Mouse (Mus musculus) lung, embryonic 15.5 days (tissue): ENCODE measurements around the gene Lsm4. TPM values are rescaled to one million over a fixed set of nuclear protein-coding genes. Genes with fewer than 3 reads are reported as not detected.

Source experiments
- ATAC-seq: fragments of 200-750 bp; cut with Nextera tagmentation; 2 replicates; pipeline ENCODE4 v1.8.0; 2017; ENCODE audit warnings: moderate number of reproducible peaks, borderline replicate concordance; ENCODE audit not compliant: low FRiP score, low TSS enrichment; ENCODE audit errors: extremely low read depth
- H3K27ac ChIP-seq: fragments of 300-500 bp; sonication (generic); 2 replicates; pipeline ENCODE4 v1.5.1; 2015; ENCODE audit warnings: moderate library complexity, mild to moderate bottlenecking, inconsistent platforms
- H3K27me3 ChIP-seq: fragments of 300-500 bp; sonication (generic); 2 replicates; pipeline ENCODE4 v1.6.1; 2015; ENCODE audit warnings: inconsistent platforms
- H3K36me3 ChIP-seq: fragments of 300-500 bp; sonication (generic); 2 replicates; pipeline ENCODE4 v1.6.1; 2015; ENCODE audit warnings: inconsistent platforms
- H3K4me1 ChIP-seq: fragments of 300-500 bp; sonication (generic); 2 replicates; pipeline ENCODE4 v1.6.1; 2015; ENCODE audit warnings: inconsistent platforms
- H3K4me2 ChIP-seq: fragments of 300-500 bp; sonication (generic); 2 replicates; pipeline ENCODE4 v1.6.1; 2015; ENCODE audit warnings: inconsistent platforms, mild to moderate bottlenecking, moderate library complexity
- H3K4me3 ChIP-seq: fragments of 300-500 bp; sonication (generic); 2 replicates; pipeline ENCODE4 v1.5.1; 2015; ENCODE audit warnings: mild to moderate bottlenecking, inconsistent platforms
- H3K9ac ChIP-seq: fragments of 300-500 bp; sonication (generic); 2 replicates; pipeline ENCODE4 v1.6.1; 2015; ENCODE audit warnings: inconsistent platforms
- H3K9me3 ChIP-seq: fragments of 300-500 bp; sonication (generic); 2 replicates; pipeline ENCODE4 v1.6.1; 2016; ENCODE audit warnings: inconsistent platforms
- WGBS: fragments of 180-500 bp; shearing (Covaris S2); methylation state at CpG from one replicate; pipeline ENCODE4 v1.1.7; 2015; 5-methylcytosine and 5-hydroxymethylcytosine counted together
- polyA plus RNA-seq: library from polyadenylated mRNA; unstranded; fragments of >200 nt; fragmentation: Nextera tagmentation; extraction: Ambion mirVana; gene quantifications from 2 replicates; pipeline ENCODE4 v1.2.1, GENCODE M21; 2015

The Lsm4 gene
- polyA plus RNA-seq, 1 experiment from 2014 or later, result 268 TPM

DNA sequence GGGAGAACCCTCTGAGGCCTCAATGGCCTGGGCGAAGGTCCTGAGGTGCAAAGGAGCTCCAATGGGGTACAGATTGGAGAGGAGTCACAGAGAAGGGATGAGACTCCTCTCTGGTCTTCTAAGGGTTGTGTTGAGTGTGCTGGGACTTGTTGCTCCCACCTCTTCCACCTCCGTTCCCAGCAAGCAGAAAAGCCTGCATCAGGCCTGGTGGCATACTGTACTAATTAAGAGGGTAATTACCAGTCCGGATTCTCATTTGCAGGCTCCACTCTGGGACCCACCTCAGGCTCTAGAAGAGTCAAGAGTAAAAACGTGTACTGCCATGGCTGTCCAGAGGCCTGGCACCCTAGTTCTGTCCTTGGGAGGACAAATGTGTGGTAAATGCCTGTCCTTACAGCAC is 23.9 kb downstream of the Lsm4 start:
- Histone ChIP-seq H3K27me3 (no peaks in the 10 kb centered on the region), H3K4me3 (peak overlapping the region; percentile 18), H3K36me3 (no peaks in the 10 kb centered on the region), H3K27ac (peak overlapping the region; percentile 91), H3K9me3 (no peaks in the 10 kb centered on the region), H3K4me2 (peak overlapping the region; percentile 58), H3K4me1 (peaks cover 55% of the 10 kb centered on the region), H3K9ac (peak overlapping the region; percentile 35; the same call in 1 of the 2 replicates)
- ATAC-seq, result no peak
- 34% methylated on average over 4 of the region's 4 CpGs for WGBS

DNA sequence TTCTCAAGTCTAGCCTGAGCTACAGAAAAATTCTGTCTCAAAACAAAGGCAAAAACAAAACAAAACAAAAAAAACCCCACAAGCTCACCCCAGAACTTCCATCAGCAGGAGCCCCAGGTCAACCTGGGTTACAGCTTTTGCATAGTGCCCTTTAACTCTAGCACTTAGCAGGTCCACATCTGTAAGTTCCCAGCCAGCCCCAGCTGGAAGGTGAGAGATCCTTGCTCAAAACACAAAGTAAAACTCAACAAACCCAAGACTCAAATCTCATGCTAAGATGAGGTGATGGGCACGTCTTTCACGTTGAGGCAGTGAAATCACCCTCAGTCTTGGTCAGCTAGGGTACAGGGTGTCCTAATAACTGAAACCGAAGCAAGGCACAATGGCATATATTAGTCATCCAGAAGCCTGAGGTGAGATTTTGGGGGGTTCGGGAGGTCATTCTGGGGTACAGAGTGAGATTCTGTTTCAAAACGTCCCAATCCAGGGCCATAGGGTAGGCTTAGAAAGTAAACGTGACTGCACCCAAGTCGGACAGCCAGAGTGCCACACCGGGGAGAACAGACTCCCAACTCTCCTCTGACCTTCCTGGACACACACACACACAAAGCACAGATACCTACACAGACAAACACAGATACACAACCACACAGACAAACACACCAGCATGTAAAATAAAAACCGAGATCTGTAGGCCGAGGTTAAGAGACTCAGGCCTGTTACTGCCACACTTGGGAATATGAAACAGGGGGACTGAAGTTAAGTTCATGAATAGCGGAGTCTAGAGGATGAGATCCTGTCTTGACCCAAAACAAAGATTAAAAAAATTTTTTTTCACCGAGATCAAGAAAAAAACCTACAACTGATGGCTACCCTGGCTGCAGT is 24.6 kb downstream of the Lsm4 start:
- peaks cover 51% of the 10 kb centered on the region for H3K4me1 ChIP-seq
- peak overlapping the region; percentile 86 for H3K4me3 ChIP-seq
- no peaks in the 10 kb centered on the region for H3K36me3 ChIP-seq
- no peaks in the 10 kb centered on the region for H3K9me3 ChIP-seq
- peak overlapping the region; percentile 91 for H3K27ac ChIP-seq
- H3K4me2 ChIP-seq, result peak overlapping the region; percentile 70
- no peaks in the 10 kb centered on the region for H3K27me3 ChIP-seq
- H3K9ac ChIP-seq, result peak overlapping the region; percentile 29
- WGBS, result 57% methylated on average over 12 of the region's 12 CpGs
- ATAC-seq, result no peak

DNA sequence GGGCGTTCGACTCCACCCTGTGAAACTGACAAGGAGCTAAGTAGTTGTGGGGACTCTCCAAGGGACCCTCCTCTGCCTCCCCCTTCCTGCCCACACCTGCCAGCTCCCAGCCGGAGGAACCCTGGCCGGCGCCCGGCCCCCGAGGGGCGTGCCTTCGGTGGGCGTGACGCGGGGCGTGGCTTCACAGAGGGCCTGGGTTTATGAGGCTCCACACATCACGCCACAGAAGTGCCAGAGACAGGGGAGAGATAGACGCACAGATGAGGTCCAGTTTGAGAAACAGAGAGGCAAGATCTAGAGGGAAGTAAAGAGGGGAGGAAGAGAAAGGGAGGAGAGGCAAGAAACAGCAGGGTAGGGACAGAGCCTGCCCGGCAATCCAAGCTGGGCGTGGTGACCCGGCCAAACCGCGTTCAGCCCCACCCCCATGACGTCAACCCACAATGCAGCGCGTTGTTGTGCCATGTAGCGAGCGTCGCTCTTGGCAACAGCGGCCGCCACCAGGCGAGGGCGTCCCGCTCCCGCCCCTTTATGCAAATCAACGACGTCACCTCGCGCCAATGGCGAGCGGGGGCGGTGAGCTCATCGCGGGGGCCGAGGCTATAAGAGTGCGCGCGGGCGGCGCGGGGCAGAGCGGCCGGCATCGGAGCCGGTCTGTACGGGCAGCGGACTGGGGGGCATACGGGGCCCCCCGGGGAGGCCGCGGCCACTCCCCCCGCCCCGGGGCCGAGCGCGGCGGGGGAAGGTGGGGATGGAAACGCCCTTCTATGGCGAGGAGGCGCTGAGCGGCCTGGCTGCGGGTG is 25.5 kb downstream of the Lsm4 start, which contains the start of gene Jund:
Gene Jund (plus strand): TSS at position 640 of the 800 bp plus-strand sequence.
- under 1% methylated on average over 66 of the region's 69 CpGs for WGBS
- peak within 1 kb of the TSS; percentile 99 for H3K27ac ChIP-seq
- H3K27me3 ChIP-seq, result no peaks in the 10 kb centered on the region
- H3K4me2 ChIP-seq, result peak within 1 kb of the TSS; percentile 70
- H3K9me3 ChIP-seq, result no peaks in the 10 kb centered on the region
- peak; percentile 89 for ATAC-seq
- no peaks in the 10 kb centered on the region for H3K36me3 ChIP-seq
- H3K9ac ChIP-seq, result peak within 1 kb of the TSS; percentile 98
- peaks cover 49% of the 10 kb centered on the region for H3K4me1 ChIP-seq
- peak within 1 kb of the TSS; percentile 86 for H3K4me3 ChIP-seq

DNA sequence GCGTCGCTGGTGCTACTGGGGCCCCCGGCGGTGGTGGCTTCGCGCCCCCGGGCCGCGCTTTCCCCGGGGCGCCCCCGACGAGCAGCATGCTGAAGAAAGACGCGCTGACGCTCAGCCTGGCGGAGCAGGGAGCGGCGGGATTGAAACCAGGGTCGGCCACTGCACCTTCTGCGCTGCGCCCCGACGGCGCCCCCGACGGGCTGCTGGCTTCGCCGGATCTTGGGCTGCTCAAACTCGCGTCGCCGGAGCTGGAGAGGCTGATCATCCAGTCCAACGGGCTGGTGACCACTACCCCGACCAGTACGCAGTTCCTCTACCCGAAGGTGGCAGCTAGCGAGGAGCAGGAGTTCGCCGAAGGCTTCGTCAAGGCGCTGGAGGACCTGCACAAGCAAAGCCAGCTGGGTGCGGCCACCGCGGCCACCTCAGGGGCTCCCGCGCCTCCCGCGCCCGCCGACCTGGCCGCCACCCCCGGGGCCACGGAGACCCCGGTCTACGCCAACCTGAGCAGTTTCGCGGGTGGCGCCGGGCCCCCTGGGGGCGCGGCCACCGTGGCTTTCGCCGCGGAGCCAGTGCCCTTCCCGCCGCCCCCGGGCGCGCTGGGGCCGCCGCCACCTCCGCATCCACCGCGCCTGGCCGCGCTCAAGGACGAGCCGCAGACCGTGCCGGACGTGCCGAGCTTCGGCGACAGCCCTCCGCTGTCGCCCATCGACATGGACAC is 26.2 kb downstream of the Lsm4 start:
- H3K27me3 ChIP-seq, result no peaks in the 10 kb centered on the region
- H3K4me2 ChIP-seq, result peak overlapping the region; percentile 70
- H3K9me3 ChIP-seq, result no peaks in the 10 kb centered on the region
- ATAC-seq, result 0 out of 2 replicates have a peak, but pooled peaks have one; percentile 1
- H3K9ac ChIP-seq, result peak overlapping the region; percentile 98
- peak overlapping the region; percentile 99 for H3K27ac ChIP-seq
- under 1% methylated on average over 76 of the region's 89 CpGs for WGBS
- peak overlapping the region; percentile 86 for H3K4me3 ChIP-seq
- H3K4me1 ChIP-seq, result peaks cover 45% of the 10 kb centered on the region
- no peaks in the 10 kb centered on the region for H3K36me3 ChIP-seq

DNA sequence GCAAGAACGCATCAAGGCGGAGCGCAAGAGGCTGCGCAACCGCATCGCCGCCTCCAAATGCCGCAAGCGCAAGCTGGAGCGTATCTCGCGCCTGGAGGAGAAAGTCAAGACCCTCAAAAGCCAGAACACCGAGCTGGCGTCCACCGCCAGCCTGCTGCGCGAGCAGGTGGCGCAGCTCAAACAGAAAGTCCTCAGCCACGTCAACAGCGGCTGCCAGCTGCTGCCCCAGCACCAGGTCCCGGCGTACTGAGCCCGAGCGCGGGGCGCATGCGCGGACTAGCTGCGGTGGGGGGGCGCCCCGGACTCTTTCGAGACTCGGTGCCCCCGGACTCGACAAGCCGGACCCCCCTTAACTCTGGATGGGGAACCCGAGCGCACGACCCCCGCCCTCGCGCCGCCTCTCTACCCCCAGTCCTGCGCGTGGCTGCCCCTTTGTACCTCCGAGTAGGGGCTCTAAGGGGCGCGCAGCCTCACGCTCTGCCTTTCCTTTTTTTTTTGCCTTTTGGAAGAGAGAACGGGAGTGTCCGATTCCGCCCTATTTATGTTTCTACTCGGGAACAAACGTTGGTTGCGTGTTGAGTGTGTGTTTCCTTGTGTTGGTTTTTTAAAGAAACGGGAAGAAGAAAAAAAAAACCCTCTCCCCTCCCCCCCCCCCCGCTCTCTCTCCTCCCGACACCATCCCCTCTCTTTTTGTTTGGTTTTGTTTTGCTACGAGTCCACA is 26.9 kb downstream of the Lsm4 start:
- Histone ChIP-seq H3K4me1 (peaks cover 44% of the 10 kb centered on the region), H3K36me3 (no peaks in the 10 kb centered on the region), H3K4me2 (peak overlapping the region; percentile 70), H3K9me3 (no peaks in the 10 kb centered on the region), H3K27me3 (no peaks in the 10 kb centered on the region), H3K9ac (peak overlapping the region; percentile 98), H3K4me3 (peak overlapping the region; percentile 86), H3K27ac (peak overlapping the region; percentile 99)
- ATAC-seq, result no peak
- under 1% methylated on average over 59 of the region's 59 CpGs for WGBS

DNA sequence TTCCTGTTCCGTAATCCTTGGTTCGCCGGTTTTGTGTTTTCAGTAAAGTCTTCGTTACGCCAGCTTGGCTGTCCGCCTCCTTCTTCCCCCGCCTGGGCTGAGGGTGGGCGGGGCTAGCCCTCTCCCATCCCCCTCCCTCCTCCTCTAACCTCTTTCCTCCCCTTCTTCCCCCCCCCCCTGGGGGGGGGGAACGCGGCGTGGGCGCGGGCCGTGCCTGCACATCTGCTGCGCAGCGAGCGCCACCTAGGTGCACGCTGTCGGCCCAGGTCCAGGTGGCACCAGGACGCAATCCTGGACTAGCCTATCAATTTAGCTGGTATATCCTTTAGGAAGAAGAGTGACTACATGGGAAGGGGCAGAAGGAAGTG is 27.5 kb downstream of the Lsm4 start:
- Histone ChIP-seq H3K27ac (peak overlapping the region; percentile 99), H3K36me3 (no peaks in the 10 kb centered on the region), H3K4me3 (peak overlapping the region; percentile 86), H3K4me1 (peaks cover 38% of the 10 kb centered on the region), H3K9me3 (no peaks in the 10 kb centered on the region), H3K9ac (peak overlapping the region; percentile 98), H3K27me3 (no peaks in the 10 kb centered on the region), H3K4me2 (peak overlapping the region; percentile 70)
- 0% methylated on average over 20 of the region's 20 CpGs for WGBS
- peak; percentile 21; the same call in 1 of the 2 replicates for ATAC-seq

DNA sequence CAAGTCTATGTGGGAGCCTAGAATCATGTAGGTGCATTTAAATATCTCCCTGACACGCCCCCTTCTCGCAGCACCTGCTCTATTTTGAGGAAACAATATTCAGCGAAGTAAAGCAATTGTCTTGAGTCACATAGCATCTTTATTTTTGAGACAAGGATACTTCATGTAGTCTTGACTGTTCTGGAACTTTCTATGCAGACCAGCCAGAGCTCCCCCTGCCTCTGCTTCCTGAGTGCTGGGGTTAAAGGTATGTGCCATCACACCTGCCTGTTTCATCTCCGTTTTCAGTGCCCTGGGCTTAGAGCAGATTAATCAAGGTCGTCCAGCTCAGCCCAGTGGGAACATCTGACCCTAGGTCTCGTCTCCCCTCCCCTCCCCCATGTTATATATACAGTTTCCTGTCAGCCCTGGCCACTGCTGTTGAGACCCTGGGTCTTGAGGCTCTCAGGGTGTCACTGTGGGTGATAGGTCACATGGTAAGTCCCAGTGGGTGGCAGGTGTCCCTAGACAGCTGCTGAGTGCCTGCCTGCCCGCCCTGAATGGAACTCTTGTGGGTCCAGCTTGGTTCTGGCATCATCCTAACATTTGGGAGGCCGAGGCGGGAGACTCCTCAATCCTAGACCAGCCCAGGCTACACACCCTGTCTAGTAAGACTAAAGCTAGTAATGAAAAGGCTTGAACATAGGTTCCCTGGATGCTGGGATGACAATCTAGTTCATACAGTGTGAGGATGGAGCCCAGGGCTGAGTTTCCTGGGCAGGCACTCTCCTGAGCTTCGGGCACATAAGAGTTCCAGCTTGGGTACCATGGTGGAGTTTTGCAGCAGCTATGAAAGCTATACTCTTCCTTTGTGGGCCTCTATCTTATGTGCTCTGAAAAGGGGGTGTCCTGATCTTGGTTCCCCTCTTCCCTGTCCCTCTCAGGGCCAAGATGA is 28.3 kb downstream of the Lsm4 start:
- H3K4me3 ChIP-seq, result peak overlapping the region; percentile 86
- H3K27ac ChIP-seq, result peak overlapping the region; percentile 99
- peak overlapping the region; percentile 70 for H3K4me2 ChIP-seq
- H3K9ac ChIP-seq, result peak overlapping the region; percentile 98
- no peaks in the 10 kb centered on the region for H3K36me3 ChIP-seq
- H3K9me3 ChIP-seq, result no peaks in the 10 kb centered on the region
- peaks cover 31% of the 10 kb centered on the region for H3K4me1 ChIP-seq
- ATAC-seq, result no peak
- H3K27me3 ChIP-seq, result no peaks in the 10 kb centered on the region
- WGBS, result 43% methylated on average over 10 of the region's 10 CpGs

DNA sequence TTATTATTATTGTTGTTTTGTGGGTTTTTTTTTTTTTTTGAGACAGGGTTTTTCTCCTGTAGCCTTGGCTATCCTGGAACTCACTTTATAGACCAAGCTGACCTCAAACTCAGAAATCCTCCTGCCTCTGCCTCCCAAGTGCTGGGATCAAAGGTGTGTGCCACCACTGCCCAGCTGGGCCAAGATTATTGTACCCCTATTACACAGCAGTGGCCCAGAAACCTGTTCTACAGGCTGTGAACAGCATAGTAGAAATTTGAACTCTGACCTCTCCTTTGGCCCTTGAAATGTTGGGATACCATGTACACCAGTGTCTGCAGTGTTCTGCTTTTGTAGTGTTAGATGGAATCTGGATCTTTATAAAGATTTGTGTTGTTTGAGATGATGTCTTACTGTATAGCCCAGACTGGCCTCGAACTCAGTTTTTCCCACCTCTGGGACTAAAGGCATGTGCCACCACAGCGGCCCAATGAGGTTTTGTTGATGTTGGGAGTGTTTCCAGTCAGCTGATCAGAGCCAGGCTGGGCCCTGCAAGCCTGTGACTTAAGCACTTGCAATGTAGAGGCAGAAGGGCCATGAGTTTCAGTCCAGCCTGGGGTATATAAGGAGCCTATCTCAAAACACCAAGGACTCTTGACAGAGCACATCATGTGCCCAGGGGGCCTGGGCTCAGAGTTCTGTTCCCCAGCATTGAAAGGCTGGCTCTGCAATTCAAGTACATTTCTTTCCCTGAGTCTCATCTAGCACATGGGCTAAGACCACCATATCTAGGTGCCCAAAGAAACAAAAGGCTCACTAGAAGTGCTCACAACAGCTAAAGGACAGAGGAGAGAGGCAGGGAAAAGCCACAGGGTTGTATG is 29.2 kb downstream of the Lsm4 start:
- H3K27me3 ChIP-seq, result no peaks in the 10 kb centered on the region
- H3K9ac ChIP-seq, result no peak overlapping the region
- peaks cover 22% of the 10 kb centered on the region for H3K4me1 ChIP-seq
- H3K4me2 ChIP-seq, result peak overlapping the region; percentile 70; the same call in 1 of the 2 replicates
- no peak overlapping the region for H3K27ac ChIP-seq
- H3K4me3 ChIP-seq, result no peak overlapping the region
- H3K36me3 ChIP-seq, result no peaks in the 10 kb centered on the region
- 79% methylated on average over 2 of the region's 2 CpGs for WGBS
- ATAC-seq, result no peak
- no peaks in the 10 kb centered on the region for H3K9me3 ChIP-seq

DNA sequence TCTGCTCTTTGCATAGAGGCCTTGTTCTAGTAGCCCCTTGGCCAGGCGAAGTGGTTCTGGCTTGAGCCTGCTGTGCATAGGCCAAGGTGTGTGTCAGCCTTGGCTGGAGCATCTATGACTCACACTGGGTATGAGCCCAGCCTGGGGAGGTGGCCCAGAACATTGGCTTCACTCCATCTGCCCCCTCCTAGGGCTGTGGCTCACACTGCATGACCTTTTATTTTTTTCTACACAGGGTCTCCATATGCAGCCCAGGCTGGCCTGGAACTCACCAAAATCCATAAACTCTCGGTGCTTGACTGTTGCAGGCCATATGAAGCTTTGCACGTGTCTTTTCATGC is 29.8 kb downstream of the Lsm4 start:
- no peak overlapping the region for H3K4me3 ChIP-seq
- H3K9ac ChIP-seq, result no peak overlapping the region
- 67% methylated on average over 3 of the region's 3 CpGs for WGBS
- H3K4me1 ChIP-seq, result peaks cover 16% of the 10 kb centered on the region
- no peak overlapping the region for H3K27ac ChIP-seq
- no peaks in the 10 kb centered on the region for H3K9me3 ChIP-seq
- H3K4me2 ChIP-seq, result no peak overlapping the region
- no peaks in the 10 kb centered on the region for H3K36me3 ChIP-seq
- ATAC-seq, result no peak
- H3K27me3 ChIP-seq, result no peaks in the 10 kb centered on the region

DNA sequence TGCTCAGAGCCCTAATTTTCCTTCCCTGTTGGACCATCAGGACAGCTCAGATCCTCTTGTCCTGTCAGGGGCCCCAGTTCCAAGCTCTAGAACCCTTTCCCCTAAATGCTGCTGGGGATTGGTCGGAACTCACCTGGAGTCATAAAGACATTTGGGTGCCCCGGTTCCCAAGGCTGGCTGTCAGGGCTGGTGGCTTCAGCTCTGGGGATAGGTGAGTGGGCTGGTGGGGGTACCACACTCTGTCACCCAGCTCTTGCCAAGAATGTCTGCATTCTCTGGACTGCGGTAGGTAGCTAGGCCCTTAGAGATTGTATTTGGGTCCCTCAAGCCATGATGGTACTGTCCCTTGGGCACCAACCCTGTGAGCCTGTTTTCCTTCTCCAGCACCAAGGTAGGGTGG is 30.2 kb downstream of the Lsm4 start, which contains the start of gene Iqcn:
Gene Iqcn (plus strand): TSS at position 171 of the 400 bp plus-strand sequence.
- Histone ChIP-seq H3K4me3 (no peak within 1 kb of the TSS), H3K4me2 (no peak within 1 kb of the TSS), H3K27me3 (no peaks in the 10 kb centered on the region), H3K27ac (no peak within 1 kb of the TSS), H3K4me1 (peaks cover 11% of the 10 kb centered on the region), H3K36me3 (no peaks in the 10 kb centered on the region), H3K9ac (no peak within 1 kb of the TSS), H3K9me3 (no peaks in the 10 kb centered on the region)
- 84% methylated on average over 3 of the region's 3 CpGs for WGBS
- no peak for ATAC-seq
